Mouse (Mus musculus): Measurements from ENCODE around the gene Zbtb20.

GRCm38 (mm10) chr16:42972872-42973271 lies 97.2 kb downstream of the Zbtb20 start:
- no peak for TF ChIP-seq CTCF (IDR thresholded peaks at IDR 0.05; ENCODE audit: low read depth)
- TF ChIP-seq EP300 (IDR thresholded peaks at IDR 0.05; ENCODE audit: low read depth) = no peak

Data from liver, embryonic 14.5 days (tissue).